Mouse (Mus musculus) CH12.LX (cell line): ENCODE results near the gene Sgcg. TPM values are rescaled to one million over a fixed set of nuclear protein-coding genes. Genes with fewer than 3 reads are reported as not detected.

ENCODE experiments used
- DNase-seq: peaks from one replicate; pipeline ENCODE4 v3.0.0-alpha.2; 2013; ENCODE audit errors: extremely low read depth
- H3K27ac ChIP-seq: 2 replicates; pipeline ENCODE4 v1.5.1; 2012; ENCODE audit warnings: low read depth, mild to moderate bottlenecking, control low read depth, moderate library complexity; ENCODE audit not compliant: insufficient read depth
- H3K27me3 ChIP-seq: replicated peaks from 2 replicates; pipeline ENCODE3; 2012; ENCODE audit warnings: inconsistent platforms
- H3K36me3 ChIP-seq, 2 experiments: replicated peaks in 1 of 2; 2 replicates each; pipeline versions ENCODE3 to v1.6.1; 2012; ENCODE audit warnings: inconsistent platforms in 1 of 2, low read length in 1 of 2, mild to moderate bottlenecking in 1 of 2, mixed read lengths in 1 of 2, moderate library complexity in 1 of 2; ENCODE audit not compliant: control insufficient read depth in 1 of 2, insufficient read depth in 1 of 2
- H3K4me1 ChIP-seq, 2 experiments: 2 replicates each; pipeline ENCODE4 v1.6.1; 2012; ENCODE audit warnings: inconsistent platforms in 1 of 2, moderate library complexity in 1 of 2; ENCODE audit not compliant: insufficient read depth in 2 of 2, control insufficient read depth in 1 of 2
- H3K4me2 ChIP-seq: 2 replicates; pipeline ENCODE4 v1.6.1; 2012; ENCODE audit warnings: low read depth, mild to moderate bottlenecking, control low read depth; ENCODE audit not compliant: poor library complexity, insufficient read depth, severe bottlenecking
- H3K4me3 ChIP-seq, 3 experiments: fragments of 150-350 bp in 1 of 3; sonication (generic) in 1 of 3; replicated peaks in 1 of 3; 2 replicates each; pipeline versions ENCODE3 to v1.5.1; 2011 to 2012; ENCODE audit warnings: low read depth in 2 of 3, low read length in 2 of 3, mild to moderate bottlenecking in 2 of 3, moderate library complexity in 2 of 3, control low read depth in 1 of 3, improper control_type of control experiment in 1 of 3, inconsistent platforms in 1 of 3, mixed read lengths in 1 of 3; ENCODE audit not compliant: poor library complexity in 1 of 3
- H3K79me2 ChIP-seq: replicated peaks from 2 replicates; pipeline ENCODE4 v1.6.1; 2012; ENCODE audit warnings: mild to moderate bottlenecking, moderate library complexity; ENCODE audit not compliant: control insufficient read depth, poor library complexity, insufficient read depth, severe bottlenecking; ENCODE audit errors: extremely low read depth
- H3K9ac ChIP-seq: 2 replicates; pipeline ENCODE4 v1.6.1; 2012; ENCODE audit warnings: low read depth, mild to moderate bottlenecking, control low read depth, moderate library complexity; ENCODE audit not compliant: insufficient read depth
- H3K9me3 ChIP-seq: replicated peaks from 2 replicates; pipeline ENCODE3; 2012; ENCODE audit warnings: low read length, inconsistent platforms, mixed read lengths
- CHD1 ChIP-seq: IDR thresholded peaks from 2 replicates; pipeline ENCODE4 v1.6.1; 2012; ENCODE audit warnings: low read depth, low read length, improper control_type of control experiment, inconsistent platforms
- CTCF ChIP-seq, 2 experiments: IDR thresholded peaks in 1 of 2; conservative IDR thresholded peaks in 1 of 2; 2 replicates each; pipeline ENCODE4 v1.5.1; 2011 to 2012; ENCODE audit warnings: low read depth in 2 of 2, low read length in 2 of 2, improper control_type of control experiment in 1 of 2, inconsistent platforms in 1 of 2, mild to moderate bottlenecking in 1 of 2, moderate library complexity in 1 of 2
- ELF1 ChIP-seq: IDR thresholded peaks from 2 replicates; pipeline ENCODE4 v1.6.1; 2014; ENCODE audit warnings: low read depth, mild to moderate bottlenecking, inconsistent platforms, low read length, improper control_type of control experiment
- IRF4 ChIP-seq: IDR thresholded peaks from 2 replicates; pipeline ENCODE4 v1.6.1; 2014; ENCODE audit warnings: low read depth, mild to moderate bottlenecking, inconsistent platforms, low read length, improper control_type of control experiment
- JUN ChIP-seq: IDR thresholded peaks from 2 replicates; pipeline ENCODE4 v1.6.1; 2011; ENCODE audit warnings: low read depth, mild to moderate bottlenecking, low read length, improper control_type of control experiment, moderate library complexity; ENCODE audit not compliant: insufficient read depth
- JUND ChIP-seq: conservative IDR thresholded peaks from 2 replicates; pipeline ENCODE4 v1.6.1; 2011; ENCODE audit warnings: low read depth, low read length, improper control_type of control experiment
- KAT2A ChIP-seq: IDR thresholded peaks from 2 replicates; pipeline ENCODE4 v1.6.1; 2012; ENCODE audit warnings: low read length, improper control_type of control experiment, inconsistent platforms; ENCODE audit not compliant: insufficient replicate concordance
- MAZ ChIP-seq: IDR thresholded peaks from 2 replicates; pipeline ENCODE4 v1.6.1; 2012; ENCODE audit warnings: low read depth, mild to moderate bottlenecking, inconsistent platforms, low read length, improper control_type of control experiment, moderate library complexity
- MEF2A ChIP-seq: IDR thresholded peaks from 2 replicates; pipeline ENCODE4 v1.6.1; 2014; ENCODE audit warnings: low read depth, mild to moderate bottlenecking, inconsistent platforms, low read length, improper control_type of control experiment, borderline replicate concordance
- NELFE ChIP-seq: IDR thresholded peaks from 2 replicates; pipeline ENCODE4 v1.6.1; 2011; ENCODE audit warnings: low read depth, low read length, improper control_type of control experiment
- RAD21 ChIP-seq: IDR thresholded peaks from 2 replicates; pipeline ENCODE4 v1.6.1; 2011; ENCODE audit warnings: low read depth, mild to moderate bottlenecking, low read length, improper control_type of control experiment, moderate library complexity
- RCOR1 ChIP-seq: conservative IDR thresholded peaks from 2 replicates; pipeline ENCODE4 v1.6.1; 2012; ENCODE audit warnings: low read depth, mild to moderate bottlenecking, inconsistent platforms, low read length, improper control_type of control experiment
- SMC3 ChIP-seq: IDR thresholded peaks from 2 replicates; pipeline ENCODE4 v1.6.1; 2011; ENCODE audit warnings: low read depth, low read length, improper control_type of control experiment
- USF2 ChIP-seq: conservative IDR thresholded peaks from 2 replicates; pipeline ENCODE4 v1.6.1; 2011; ENCODE audit warnings: low read depth, low read length, improper control_type of control experiment
- dilution Hi-C: fragments of 300-500 bp; cut with MboI; formaldehyde crosslinking; loops from 2 replicates; pipeline ENCODE4 v1.14.3; 2020; ENCODE audit warnings: low sequenced_read_pairs; ENCODE audit not compliant: extremely low pct_unique_long_range_greater_than_20kb, extremely low pct_ligation_motif_present
- in situ Hi-C: fragments of 300-500 bp; cut with MboI; formaldehyde crosslinking; loops from 3 replicates; pipeline ENCODE4 v1.14.3; 2019; ENCODE audit warnings: low sequenced_read_pairs, low pct_ligation_motif_present, low pct_unique_long_range_greater_than_20kb, mixed read lengths
- polyA plus RNA-seq: library from polyadenylated mRNA; unstranded; fragments of >175 nt; gene quantifications from 2 replicates; pipeline ENCODE4 v1.2.1, GENCODE M21; 2012; ENCODE audit warnings: low read depth; ENCODE audit not compliant: insufficient read length
- total RNA-seq, 2 experiments: library from RNA; depleted of rRNA; stranded (reverse); fragments of 300-350 nt in 1 of 2; fragments of >200 nt in 1 of 2; gene quantifications; 2 replicates each; pipeline ENCODE4 v1.2.3; 2012 to 2014

Sgcg gene
- total and polyA plus RNA-seq, 3 experiments = not detected

GRCm38 (mm10) chr14:61293884-61294737, 35.8 kb upstream of the Sgcg start:
- no peaks in the 10 kb centered on the region for H3K79me2 ChIP-seq
- H3K4me1 ChIP-seq = peaks cover 0 to 16% of the 10 kb centered on the region in 2 experiments; a peak in 3 of 4 replicates
- no peaks in the 10 kb centered on the region for H3K9me3 ChIP-seq
- H3K36me3 ChIP-seq = no peaks in the 10 kb centered on the region
- H3K4me2 ChIP-seq = peak overlapping the region; percentile 65
- no peak overlapping the region for H3K9ac ChIP-seq
- H3K27me3 ChIP-seq = no peaks in the 10 kb centered on the region
- DNase-seq = peak; percentile 82
- H3K27ac ChIP-seq = no peak overlapping the region
- dilution Hi-C loops = no loop called here
- 0 out of 2 replicates have a peak, but pooled peaks have one; percentile 30 for TF ChIP-seq NELFE
- TF ChIP-seq ELF1 = 0 out of 2 replicates have a peak, but pooled peaks have one; percentile 17
- peak; percentile 34; the same call in 1 of the 2 replicates for TF ChIP-seq JUND
- TF ChIP-seq JUN = no peak
- no peak for TF ChIP-seq KAT2A
- TF ChIP-seq SMC3 = peak; percentile 43
- TF ChIP-seq CTCF (conservative IDR thresholded peaks at IDR 0.05 in 1 of 2, IDR thresholded peaks at IDR 0.05 in 1 of 2; ENCODE audit: low read depth in 2 of 2, low read length in 2 of 2) = peak; percentile 70 to 74
- no peak for TF ChIP-seq IRF4
- peak; percentile 45; the same call in 1 of the 2 replicates for TF ChIP-seq RAD21
- TF ChIP-seq MEF2A = 0 out of 2 replicates have a peak, but pooled peaks have one; percentile 36
- 0 out of 2 replicates have a peak, but pooled peaks have one; percentile 15 for TF ChIP-seq MAZ
- H3K4me3 ChIP-seq = no peak overlapping the region
- in situ Hi-C loops = loop anchor here (10.0 kb wide), 1 partner anchor 499 kb away; no protein-coding TSS in a partner anchor

- Histone ChIP-seq H3K9me3 (no peaks in the 10 kb centered on the region), H3K27ac (no peak overlapping the region), H3K4me2 (no peak overlapping the region), H3K27me3 (no peaks in the 10 kb centered on the region), H3K9ac (no peak overlapping the region), H3K36me3 (no peaks in the 10 kb centered on the region), H3K4me1 (peaks cover 3 to 16% of the 10 kb centered on the region in 2 experiments; a peak in 3 of 4 replicates), H3K79me2 (no peaks in the 10 kb centered on the region), H3K4me3 (no peak overlapping the region)
- TF ChIP-seq JUND (no peak), IRF4 (no peak), CHD1 (no peak), RCOR1 (no peak), RAD21 (no peak), USF2 (no peak), KAT2A (no peak), NELFE (no peak)
- no peak for DNase-seq
- dilution Hi-C loops = no loop called here
- in situ Hi-C loops = loop anchor here (10.0 kb wide), 1 partner anchor 496 kb away; no protein-coding TSS in a partner anchor
Observed at GRCm38 (mm10) chr14:61290664-61291063, 32.4 kb upstream of the Sgcg start.
